Mouse (Mus musculus): ENCODE measurements around the gene Vps33b. TPM values are rescaled to one million over a fixed set of nuclear protein-coding genes. Genes with fewer than 3 reads are reported as not detected.
A peak's percentile ranks its signal among the peaks of the same experiment; 100 is the strongest.

Gene Vps33b
- polyA plus RNA-seq (2014; fragmentation: Nextera tagmentation; extraction: Ambion mirVana), result 16.6 and 25.2 TPM in 2 replicates

DNA sequence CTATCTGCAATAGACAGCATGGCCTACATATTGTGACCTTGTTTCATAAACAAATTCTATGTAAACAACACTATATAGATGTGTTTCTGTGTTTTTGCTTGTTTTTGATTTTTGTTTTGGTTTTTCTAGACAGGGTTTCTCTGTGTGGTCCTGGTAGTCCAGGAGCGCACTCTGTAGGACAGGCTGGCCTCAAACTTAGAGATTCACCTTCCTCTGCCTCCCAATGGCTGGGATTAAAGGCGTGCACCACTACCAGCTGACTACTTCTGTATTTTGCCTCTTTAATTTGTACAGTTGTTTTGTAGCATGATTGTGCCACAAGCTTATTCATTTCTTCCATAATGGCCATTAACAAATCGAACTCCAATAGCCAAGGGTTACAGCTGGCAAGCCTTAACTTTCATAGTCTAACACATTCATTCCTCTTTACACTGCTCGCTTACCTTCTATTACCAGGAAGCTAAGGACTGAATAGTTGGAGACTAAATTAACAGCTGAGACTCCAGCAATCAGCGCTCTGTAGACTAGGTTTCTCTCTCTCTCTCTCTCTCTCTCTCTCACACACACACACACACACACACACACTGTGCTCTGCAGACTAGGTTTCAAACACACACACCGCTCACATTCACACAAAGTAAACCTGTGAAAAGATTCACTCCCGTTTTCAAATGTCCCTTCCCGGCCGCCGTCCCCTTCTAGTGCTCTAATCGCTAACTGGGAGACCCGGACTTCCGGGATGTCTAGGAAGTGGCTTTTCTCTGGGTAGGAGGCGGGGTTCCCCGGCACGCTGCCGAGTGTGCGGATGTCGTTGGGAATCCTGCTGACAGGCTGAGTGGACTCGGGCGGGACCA lies at the start of gene Vps33b:
Vps33b (plus strand) TSS at position 753 of the 854 bp plus-strand sequence.
- peak within 1 kb of the TSS; percentile 56; the same call in 1 of the 2 replicates for H3K27ac ChIP-seq (ENCODE audit: low read depth, low read length)
- ATAC-seq (ENCODE audit: low FRiP score) (peak; percentile 92), DNase-seq (ENCODE audit: low spot score) (peak; percentile 97)
- H3K4me1 ChIP-seq (replicated peaks; ENCODE audit: control insufficient read depth, insufficient read depth, low read length), result 0 out of 2 replicates have a peak, but pooled peaks cover 2% of the 10 kb centered on the region
- peak within 1 kb of the TSS; percentile 74 for H3K9ac ChIP-seq (ENCODE audit: low read depth, low read length)
- peak within 1 kb of the TSS; percentile 87 for H3K4me3 ChIP-seq (ENCODE audit: low read depth, low read length)
- no peaks in the 10 kb centered on the region for H3K9me3 ChIP-seq (ENCODE audit: control insufficient read depth, low read length)
- peaks cover 10% of the 10 kb centered on the region for H3K36me3 ChIP-seq (ENCODE audit: control insufficient read depth, insufficient read depth, low read length)
- H3K4me2 ChIP-seq (replicated peaks; ENCODE audit: low read depth, low read length), result peak within 1 kb of the TSS; percentile 87
- WGBS, result 5% methylated on average over 21 of the region's 21 CpGs
- H3K27me3 ChIP-seq (ENCODE audit: control insufficient read depth, insufficient read depth, low read length), result no peaks in the 10 kb centered on the region

- Histone ChIP-seq H3K4me1 (replicated peaks; ENCODE audit: control insufficient read depth, insufficient read depth, low read length) (0 out of 2 replicates have a peak, but pooled peaks cover under 1% of the 10 kb centered on the region), H3K9ac (ENCODE audit: low read depth, low read length) (no peak overlapping the region), H3K4me2 (replicated peaks; ENCODE audit: low read depth, low read length) (no peak overlapping the region), H3K27ac (ENCODE audit: low read depth, low read length) (no peak overlapping the region), H3K27me3 (ENCODE audit: control insufficient read depth, insufficient read depth, low read length) (no peaks in the 10 kb centered on the region), H3K4me3 (ENCODE audit: low read depth, low read length) (no peak overlapping the region), H3K9me3 (ENCODE audit: control insufficient read depth, low read length) (no peaks in the 10 kb centered on the region), H3K36me3 (ENCODE audit: control insufficient read depth, insufficient read depth, low read length) (peaks cover 30% of the 10 kb centered on the region)
- WGBS, result 95% methylated on average over 9 of the region's 9 CpGs
- DNase-seq (ENCODE audit: low spot score) (no peak), ATAC-seq (ENCODE audit: low FRiP score) (no peak)
Measured at GRCm38 (mm10) chr7:80220237-80220797, 49.1 kb upstream of the Vps33b start.

DNA sequence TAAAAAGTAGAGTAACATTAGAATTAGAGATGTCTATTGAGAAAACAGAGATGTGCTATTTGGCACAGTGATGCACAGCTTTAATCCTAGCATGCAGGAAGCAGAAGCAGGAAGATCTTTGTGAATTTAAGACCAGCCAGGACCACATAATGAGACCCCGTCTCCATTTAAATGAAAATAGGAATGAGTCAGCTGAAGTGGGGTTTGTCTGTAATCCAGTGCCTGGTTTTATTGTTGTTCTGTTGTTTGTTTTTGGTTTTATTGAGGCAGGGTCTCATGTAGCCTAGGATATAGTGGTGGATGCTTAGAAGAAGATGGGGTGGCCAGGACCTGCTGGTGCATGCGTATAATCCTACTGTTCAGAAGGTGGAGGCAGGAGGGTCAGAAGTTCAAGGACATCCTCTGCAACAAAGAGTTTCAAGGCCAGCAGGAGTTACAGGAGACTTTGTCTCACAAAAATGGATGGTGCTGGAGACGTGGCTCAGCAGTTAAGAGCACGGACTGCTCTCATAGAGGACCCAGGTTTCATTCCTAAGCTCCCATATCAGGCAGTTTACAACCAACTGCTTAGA lies 48.2 kb upstream of the Vps33b start:
- Histone ChIP-seq H3K4me1 (replicated peaks; ENCODE audit: control insufficient read depth, insufficient read depth, low read length) (no peaks in the 10 kb centered on the region), H3K27ac (ENCODE audit: low read depth, low read length) (no peak overlapping the region), H3K36me3 (ENCODE audit: control insufficient read depth, insufficient read depth, low read length) (peaks cover 30% of the 10 kb centered on the region), H3K27me3 (ENCODE audit: control insufficient read depth, insufficient read depth, low read length) (no peaks in the 10 kb centered on the region), H3K9me3 (ENCODE audit: control insufficient read depth, low read length) (no peaks in the 10 kb centered on the region), H3K4me3 (ENCODE audit: low read depth, low read length) (no peak overlapping the region), H3K9ac (ENCODE audit: low read depth, low read length) (no peak overlapping the region), H3K4me2 (replicated peaks; ENCODE audit: low read depth, low read length) (no peak overlapping the region)
- 92% methylated on average over 4 of the region's 4 CpGs for WGBS
- DNase-seq (ENCODE audit: low spot score) (no peak), ATAC-seq (ENCODE audit: low FRiP score) (no peak)

- no peak overlapping the region for H3K9ac ChIP-seq (ENCODE audit: low read depth, low read length)
- no peak for DNase-seq (ENCODE audit: low spot score)
- WGBS, result 95% methylated on average over 4 of the region's 4 CpGs
- no peaks in the 10 kb centered on the region for H3K9me3 ChIP-seq (ENCODE audit: control insufficient read depth, low read length)
- H3K4me1 ChIP-seq (replicated peaks; ENCODE audit: control insufficient read depth, insufficient read depth, low read length), result no peaks in the 10 kb centered on the region
- no peaks in the 10 kb centered on the region for H3K27me3 ChIP-seq (ENCODE audit: control insufficient read depth, insufficient read depth, low read length)
- ATAC-seq (ENCODE audit: low FRiP score), result no peak
- no peak overlapping the region for H3K4me2 ChIP-seq (replicated peaks; ENCODE audit: low read depth, low read length)
- H3K4me3 ChIP-seq (ENCODE audit: low read depth, low read length), result no peak overlapping the region
- H3K27ac ChIP-seq (ENCODE audit: low read depth, low read length), result no peak overlapping the region
- peaks cover 7% of the 10 kb centered on the region; the same call in 1 of the 2 replicates for H3K36me3 ChIP-seq (ENCODE audit: control insufficient read depth, insufficient read depth, low read length)
Measured at GRCm38 (mm10) chr7:80227065-80227464, 42.4 kb upstream of the Vps33b start.

- ATAC-seq (ENCODE audit: low FRiP score), result no peak
- no peak for DNase-seq (ENCODE audit: low spot score)
- Histone ChIP-seq H3K4me3 (ENCODE audit: low read depth, low read length) (no peak overlapping the region), H3K27me3 (ENCODE audit: control insufficient read depth, insufficient read depth, low read length) (no peaks in the 10 kb centered on the region), H3K9ac (ENCODE audit: low read depth, low read length) (no peak overlapping the region), H3K27ac (ENCODE audit: low read depth, low read length) (no peak overlapping the region), H3K4me2 (replicated peaks; ENCODE audit: low read depth, low read length) (no peak overlapping the region), H3K36me3 (ENCODE audit: control insufficient read depth, insufficient read depth, low read length) (no peaks in the 10 kb centered on the region; the same call in 1 of the 2 replicates), H3K4me1 (replicated peaks; ENCODE audit: control insufficient read depth, insufficient read depth, low read length) (no peaks in the 10 kb centered on the region), H3K9me3 (ENCODE audit: control insufficient read depth, low read length) (no peaks in the 10 kb centered on the region)
- WGBS, result 74% methylated on average over 6 of the region's 6 CpGs
Measured at GRCm38 (mm10) chr7:80230196-80230595, 39.3 kb upstream of the Vps33b start.

GRCm38 (mm10) chr7:80231971-80232488 lies 37.4 kb upstream of the Vps33b start:
- peak overlapping the region; percentile 35; the same call in 1 of the 2 replicates for H3K9ac ChIP-seq (ENCODE audit: low read depth, low read length)
- ATAC-seq (ENCODE audit: low FRiP score) (no peak; the same call in 1 of the 2 replicates), DNase-seq (ENCODE audit: low spot score) (no peak)
- H3K4me3 ChIP-seq (ENCODE audit: low read depth, low read length), result peak overlapping the region; percentile 52
- no peaks in the 10 kb centered on the region for H3K27me3 ChIP-seq (ENCODE audit: control insufficient read depth, insufficient read depth, low read length)
- no peaks in the 10 kb centered on the region for H3K9me3 ChIP-seq (ENCODE audit: control insufficient read depth, low read length)
- peak overlapping the region; percentile 55 for H3K4me2 ChIP-seq (replicated peaks; ENCODE audit: low read depth, low read length)
- no peak overlapping the region for H3K27ac ChIP-seq (ENCODE audit: low read depth, low read length)
- H3K36me3 ChIP-seq (ENCODE audit: control insufficient read depth, insufficient read depth, low read length), result no peaks in the 10 kb centered on the region; the same call in 1 of the 2 replicates
- H3K4me1 ChIP-seq (replicated peaks; ENCODE audit: control insufficient read depth, insufficient read depth, low read length), result no peaks in the 10 kb centered on the region
- 2% methylated on average over 29 of the region's 29 CpGs for WGBS

GRCm38 (mm10) chr7:80232489-80233029 lies 36.9 kb upstream of the Vps33b start, which contains the start of the genes Cib1 and Gdpgp1:
Gene Cib1, minus strand, starts transcription at chr7:80232813.
Gene Gdpgp1, plus strand, starts transcription at chr7:80232865.
- Histone ChIP-seq H3K9me3 (ENCODE audit: control insufficient read depth, low read length) (no peaks in the 10 kb centered on the region), H3K36me3 (ENCODE audit: control insufficient read depth, insufficient read depth, low read length) (no peaks in the 10 kb centered on the region; the same call in 1 of the 2 replicates), H3K4me1 (replicated peaks; ENCODE audit: control insufficient read depth, insufficient read depth, low read length) (no peaks in the 10 kb centered on the region), H3K27me3 (ENCODE audit: control insufficient read depth, insufficient read depth, low read length) (no peaks in the 10 kb centered on the region), H3K27ac (ENCODE audit: low read depth, low read length) (0 out of 2 replicates have a peak within 1 kb of the TSS, but pooled peaks have one; percentile 47), H3K9ac (ENCODE audit: low read depth, low read length) (peak within 1 kb of the TSS; percentile 64), H3K4me2 (replicated peaks; ENCODE audit: low read depth, low read length) (peak within 1 kb of the TSS; percentile 55), H3K4me3 (ENCODE audit: low read depth, low read length) (peak within 1 kb of the TSS; percentile 52)
- peak; percentile 100 for DNase-seq (ENCODE audit: low spot score)
- WGBS, result under 1% methylated on average over 55 of the region's 56 CpGs
- peak; percentile 97 for ATAC-seq (ENCODE audit: low FRiP score)

DNA sequence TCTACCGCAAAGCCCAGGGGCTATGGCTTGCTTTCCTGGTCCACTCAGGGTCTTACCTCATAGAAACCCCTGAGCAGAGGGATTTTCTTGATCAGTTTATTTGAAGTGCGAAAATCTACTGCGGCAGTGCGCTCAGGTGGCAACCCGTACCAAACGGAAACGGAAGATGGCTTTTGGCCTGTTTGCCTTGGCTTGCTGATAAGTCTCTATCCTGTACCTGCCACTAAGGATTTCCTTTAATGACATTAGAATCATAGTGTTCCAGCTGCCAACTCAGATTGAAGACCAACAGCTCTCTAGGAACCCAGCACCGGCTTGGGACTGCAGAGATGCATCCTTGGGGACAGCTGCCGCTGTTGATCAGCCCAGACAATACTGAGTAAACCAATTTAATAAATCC lies 35.6 kb upstream of the Vps33b start:
- no peak overlapping the region for H3K27ac ChIP-seq (ENCODE audit: low read depth, low read length)
- 81% methylated on average over 9 of the region's 9 CpGs for WGBS

More for the DNA sequence above, 35.6 kb upstream of the Vps33b start:
- H3K4me2 ChIP-seq (replicated peaks; ENCODE audit: low read depth, low read length), result no peak overlapping the region
- H3K9ac ChIP-seq (ENCODE audit: low read depth, low read length), result no peak overlapping the region
- no peak overlapping the region for H3K4me3 ChIP-seq (ENCODE audit: low read depth, low read length)
- ATAC-seq (ENCODE audit: low FRiP score) (no peak), DNase-seq (ENCODE audit: low spot score) (no peak)
- no peaks in the 10 kb centered on the region for H3K4me1 ChIP-seq (replicated peaks; ENCODE audit: control insufficient read depth, insufficient read depth, low read length)
- H3K36me3 ChIP-seq (ENCODE audit: control insufficient read depth, insufficient read depth, low read length), result 0 out of 2 replicates have a peak, but pooled peaks cover 1% of the 10 kb centered on the region
- no peaks in the 10 kb centered on the region for H3K27me3 ChIP-seq (ENCODE audit: control insufficient read depth, insufficient read depth, low read length)
- H3K9me3 ChIP-seq (ENCODE audit: control insufficient read depth, low read length), result no peaks in the 10 kb centered on the region
